Mouse (Mus musculus): Measurements from ENCODE around the gene Dgki. TPM values are rescaled to one million over a fixed set of nuclear protein-coding genes. Genes with fewer than 3 reads are reported as not detected.

Gene Dgki
- polyA plus RNA-seq, 1 experiment: 2.0 TPM

DNA sequence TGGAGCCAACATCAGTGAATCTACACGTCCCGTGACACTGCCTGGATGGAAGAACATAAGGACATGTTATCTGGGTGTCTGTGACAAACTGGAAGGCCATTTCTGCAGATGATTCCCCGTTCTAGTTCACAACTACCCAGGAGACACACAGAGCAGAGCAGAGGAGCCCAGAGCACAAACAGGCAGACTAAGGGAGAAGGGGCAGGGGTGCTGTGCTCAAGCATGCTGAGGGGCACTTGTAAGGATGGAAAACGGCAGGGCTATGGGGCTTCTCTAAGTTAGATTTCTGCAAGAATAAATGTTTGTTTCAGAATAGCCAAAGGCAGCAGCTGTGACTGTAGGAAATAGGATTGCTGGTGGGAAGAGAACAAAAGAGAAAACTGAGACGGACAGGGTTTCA is 408.2 kb downstream of the Dgki start:
- Histone ChIP-seq H3K36me3 (ENCODE audit: control insufficient read depth, insufficient read depth, low read length, poor library complexity, severe bottlenecking) (no peaks in the 10 kb centered on the region), H3K27ac (ENCODE audit: insufficient read depth, low read length) (no peak overlapping the region), H3K27me3 (ENCODE audit: control insufficient read depth, insufficient read depth, low read length, poor library complexity, severe bottlenecking) (no peaks in the 10 kb centered on the region), H3K4me1 (ENCODE audit: control insufficient read depth, insufficient read depth, low read length) (no peaks in the 10 kb centered on the region), H3K4me3 (ENCODE audit: low read depth, low read length) (no peak overlapping the region), H3K9ac (ENCODE audit: low read depth, poor library complexity, severe bottlenecking) (no peak overlapping the region), H3K9me3 (replicated peaks; ENCODE audit: control insufficient read depth, insufficient read depth, low read length, poor library complexity, severe bottlenecking) (no peaks in the 10 kb centered on the region)
- TF ChIP-seq POLR2A (IDR thresholded peaks at IDR 0.05; ENCODE audit: insufficient read depth, low read length): no peak
- TF ChIP-seq EP300 (IDR thresholded peaks at IDR 0.05; ENCODE audit: insufficient read depth, low read depth, low read length): no peak
- TF ChIP-seq CTCF (IDR thresholded peaks at IDR 0.05; ENCODE audit: low read depth, low read length): no peak

DNA sequence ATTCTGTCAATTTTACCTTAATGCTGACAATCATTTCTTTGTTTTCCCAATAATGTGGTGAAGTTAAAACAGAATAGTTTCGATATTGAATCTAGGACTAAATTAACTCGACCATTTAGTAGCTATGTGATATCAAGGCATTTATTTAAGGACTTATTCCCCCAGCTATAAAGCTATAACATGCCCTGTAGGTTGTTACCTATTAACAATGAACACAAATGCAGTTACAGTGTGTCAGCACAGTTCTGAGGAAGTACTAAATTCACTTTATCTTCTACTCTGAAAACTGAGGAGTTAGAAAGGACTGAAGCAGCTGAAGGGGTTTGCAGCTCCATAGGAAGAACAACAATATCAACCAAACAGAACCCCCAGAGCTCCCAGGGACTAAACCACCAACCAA is 409.2 kb downstream of the Dgki start:
- Histone ChIP-seq H3K27ac (ENCODE audit: insufficient read depth, low read length) (no peak overlapping the region), H3K9ac (ENCODE audit: low read depth, poor library complexity, severe bottlenecking) (no peak overlapping the region), H3K36me3 (ENCODE audit: control insufficient read depth, insufficient read depth, low read length, poor library complexity, severe bottlenecking) (no peaks in the 10 kb centered on the region), H3K4me1 (ENCODE audit: control insufficient read depth, insufficient read depth, low read length) (no peaks in the 10 kb centered on the region), H3K27me3 (ENCODE audit: control insufficient read depth, insufficient read depth, low read length, poor library complexity, severe bottlenecking) (no peaks in the 10 kb centered on the region), H3K9me3 (replicated peaks; ENCODE audit: control insufficient read depth, insufficient read depth, low read length, poor library complexity, severe bottlenecking) (no peaks in the 10 kb centered on the region), H3K4me3 (ENCODE audit: low read depth, low read length) (no peak overlapping the region)
- TF ChIP-seq EP300 (IDR thresholded peaks at IDR 0.05; ENCODE audit: insufficient read depth, low read depth, low read length) (no peak), CTCF (IDR thresholded peaks at IDR 0.05; ENCODE audit: low read depth, low read length) (no peak), POLR2A (IDR thresholded peaks at IDR 0.05; ENCODE audit: insufficient read depth, low read length) (no peak)

DNA sequence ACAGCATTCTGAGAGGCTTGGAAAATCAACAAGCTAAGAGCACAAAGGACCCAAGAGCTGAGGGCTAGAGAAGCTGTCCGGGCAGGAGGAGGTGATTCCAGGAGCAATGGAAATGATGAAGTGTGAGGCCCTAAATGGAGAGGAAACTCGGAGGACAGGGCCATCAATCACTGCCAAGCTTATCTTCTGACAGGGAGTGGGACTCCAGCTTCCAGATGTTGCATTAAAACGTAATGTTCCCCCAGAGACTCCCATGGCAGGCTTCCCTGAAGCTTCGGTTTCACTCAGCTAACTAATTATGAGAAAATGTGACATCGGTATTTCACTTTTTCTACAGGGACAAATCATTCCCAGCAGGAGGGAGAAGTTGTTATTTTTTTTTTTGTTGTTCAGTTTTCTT is 409.7 kb downstream of the Dgki start:
- no peak overlapping the region for H3K27ac ChIP-seq (ENCODE audit: insufficient read depth, low read length)

DNA sequence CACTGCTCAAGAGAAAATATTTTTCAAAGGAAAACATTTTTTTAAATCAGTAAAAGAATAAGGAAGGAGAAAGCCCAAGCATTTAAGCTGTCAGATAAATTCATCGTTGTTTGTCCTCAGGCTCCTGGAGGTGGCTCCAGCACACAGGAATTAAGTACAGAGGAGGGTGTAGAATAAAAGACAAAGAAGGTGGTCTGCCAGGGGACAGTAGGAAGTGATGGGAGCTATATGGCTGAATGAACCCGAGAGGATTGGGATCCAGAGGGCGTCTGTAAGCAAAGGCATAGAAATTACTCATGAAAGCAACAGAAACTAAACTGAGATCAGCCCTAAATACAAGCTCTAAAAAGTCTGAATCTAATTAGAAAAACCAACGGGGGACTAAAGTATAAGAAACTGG is 418.7 kb downstream of the Dgki start:
- Histone ChIP-seq H3K9ac (ENCODE audit: low read depth, poor library complexity, severe bottlenecking) (no peak overlapping the region), H3K27ac (ENCODE audit: insufficient read depth, low read length) (no peak overlapping the region), H3K4me1 (ENCODE audit: control insufficient read depth, insufficient read depth, low read length) (no peaks in the 10 kb centered on the region), H3K36me3 (ENCODE audit: control insufficient read depth, insufficient read depth, low read length, poor library complexity, severe bottlenecking) (no peaks in the 10 kb centered on the region), H3K27me3 (ENCODE audit: control insufficient read depth, insufficient read depth, low read length, poor library complexity, severe bottlenecking) (no peaks in the 10 kb centered on the region), H3K9me3 (replicated peaks; ENCODE audit: control insufficient read depth, insufficient read depth, low read length, poor library complexity, severe bottlenecking) (no peaks in the 10 kb centered on the region), H3K4me3 (ENCODE audit: low read depth, low read length) (no peak overlapping the region)
- TF ChIP-seq POLR2A (IDR thresholded peaks at IDR 0.05; ENCODE audit: insufficient read depth, low read length) (no peak), EP300 (IDR thresholded peaks at IDR 0.05; ENCODE audit: insufficient read depth, low read depth, low read length) (no peak), CTCF (IDR thresholded peaks at IDR 0.05; ENCODE audit: low read depth, low read length) (no peak)

More for the DNA sequence above, 409.7 kb downstream of the Dgki start:
- TF ChIP-seq EP300 (IDR thresholded peaks at IDR 0.05; ENCODE audit: insufficient read depth, low read depth, low read length) (no peak), CTCF (IDR thresholded peaks at IDR 0.05; ENCODE audit: low read depth, low read length) (no peak), POLR2A (IDR thresholded peaks at IDR 0.05; ENCODE audit: insufficient read depth, low read length) (no peak)
- Histone ChIP-seq H3K4me3 (ENCODE audit: low read depth, low read length) (no peak overlapping the region), H3K27me3 (ENCODE audit: control insufficient read depth, insufficient read depth, low read length, poor library complexity, severe bottlenecking) (no peaks in the 10 kb centered on the region), H3K9me3 (replicated peaks; ENCODE audit: control insufficient read depth, insufficient read depth, low read length, poor library complexity, severe bottlenecking) (no peaks in the 10 kb centered on the region), H3K9ac (ENCODE audit: low read depth, poor library complexity, severe bottlenecking) (no peak overlapping the region), H3K4me1 (ENCODE audit: control insufficient read depth, insufficient read depth, low read length) (no peaks in the 10 kb centered on the region), H3K36me3 (ENCODE audit: control insufficient read depth, insufficient read depth, low read length, poor library complexity, severe bottlenecking) (no peaks in the 10 kb centered on the region)

DNA sequence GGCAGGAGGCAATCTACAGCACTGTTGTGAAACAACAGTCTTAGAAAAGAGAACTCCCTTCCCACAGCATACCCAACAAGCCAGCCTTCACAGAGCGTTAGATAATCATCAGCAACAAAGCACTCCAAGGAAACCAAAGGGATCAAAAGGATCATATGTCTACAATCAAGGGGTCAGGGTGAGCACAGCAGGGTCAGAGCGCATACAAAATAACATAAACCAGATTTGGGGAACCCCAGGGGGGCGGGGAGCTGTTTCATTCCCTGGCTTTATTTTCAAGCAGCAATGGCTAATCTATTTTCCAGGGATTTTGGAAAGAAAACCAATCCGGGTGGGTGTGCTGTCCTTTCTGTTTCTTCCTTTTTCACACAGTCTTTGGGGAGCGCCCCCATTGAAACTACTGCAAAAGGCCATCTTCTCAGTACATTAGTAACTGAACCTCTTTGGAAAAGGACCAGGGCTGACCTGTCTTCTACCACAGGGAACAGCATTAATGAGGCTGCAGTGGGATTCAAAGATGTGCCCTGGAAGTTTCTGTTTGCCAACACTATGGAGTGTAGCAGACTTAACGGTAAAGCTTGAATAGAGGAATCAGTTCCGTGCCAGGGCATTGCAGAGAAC is 419.2 kb downstream of the Dgki start:
- Histone ChIP-seq H3K9me3 (replicated peaks; ENCODE audit: control insufficient read depth, insufficient read depth, low read length, poor library complexity, severe bottlenecking) (no peaks in the 10 kb centered on the region), H3K4me1 (ENCODE audit: control insufficient read depth, insufficient read depth, low read length) (no peaks in the 10 kb centered on the region), H3K36me3 (ENCODE audit: control insufficient read depth, insufficient read depth, low read length, poor library complexity, severe bottlenecking) (no peaks in the 10 kb centered on the region), H3K4me3 (ENCODE audit: low read depth, low read length) (no peak overlapping the region), H3K27ac (ENCODE audit: insufficient read depth, low read length) (no peak overlapping the region), H3K9ac (ENCODE audit: low read depth, poor library complexity, severe bottlenecking) (no peak overlapping the region), H3K27me3 (ENCODE audit: control insufficient read depth, insufficient read depth, low read length, poor library complexity, severe bottlenecking) (no peaks in the 10 kb centered on the region)
- TF ChIP-seq CTCF (IDR thresholded peaks at IDR 0.05; ENCODE audit: low read depth, low read length) (no peak), POLR2A (IDR thresholded peaks at IDR 0.05; ENCODE audit: insufficient read depth, low read length) (no peak), EP300 (IDR thresholded peaks at IDR 0.05; ENCODE audit: insufficient read depth, low read depth, low read length) (no peak)

DNA sequence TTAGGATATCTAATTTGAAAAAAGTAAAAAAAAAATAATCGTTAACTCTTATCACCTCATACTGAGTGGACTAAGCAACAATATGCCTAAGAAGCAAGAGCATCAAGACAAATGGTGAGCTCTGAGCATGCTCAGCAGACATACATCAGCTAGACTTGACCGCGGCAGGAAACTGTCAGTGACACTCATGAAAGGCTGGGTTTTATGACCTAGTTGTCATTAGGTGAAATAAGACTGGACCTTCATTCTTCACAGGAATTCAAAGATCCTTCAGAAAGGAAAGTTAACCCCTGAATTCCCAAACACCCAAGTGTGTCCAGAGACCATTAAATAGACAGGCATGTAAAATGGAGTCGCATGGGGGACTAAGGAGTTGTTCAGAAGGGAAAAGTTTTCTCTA is 422.6 kb downstream of the Dgki start:
- H3K36me3 ChIP-seq (ENCODE audit: control insufficient read depth, insufficient read depth, low read length, poor library complexity, severe bottlenecking): no peaks in the 10 kb centered on the region
- no peaks in the 10 kb centered on the region for H3K27me3 ChIP-seq (ENCODE audit: control insufficient read depth, insufficient read depth, low read length, poor library complexity, severe bottlenecking)
- H3K9ac ChIP-seq (ENCODE audit: low read depth, poor library complexity, severe bottlenecking): no peak overlapping the region
- H3K4me1 ChIP-seq (ENCODE audit: control insufficient read depth, insufficient read depth, low read length): no peaks in the 10 kb centered on the region
- H3K4me3 ChIP-seq (ENCODE audit: low read depth, low read length): no peak overlapping the region
- no peaks in the 10 kb centered on the region for H3K9me3 ChIP-seq (replicated peaks; ENCODE audit: control insufficient read depth, insufficient read depth, low read length, poor library complexity, severe bottlenecking)
- TF ChIP-seq EP300 (IDR thresholded peaks at IDR 0.05; ENCODE audit: insufficient read depth, low read depth, low read length) (no peak), POLR2A (IDR thresholded peaks at IDR 0.05; ENCODE audit: insufficient read depth, low read length) (no peak), CTCF (IDR thresholded peaks at IDR 0.05; ENCODE audit: low read depth, low read length) (no peak)
- no peak overlapping the region for H3K27ac ChIP-seq (ENCODE audit: insufficient read depth, low read length)
